Mouse (Mus musculus): ENCODE measurements at regions not wholly inside any gene's neighbourhood (a gene's known extent, or its start where the extent isn't known, plus 50 kb on each side); places are given as distances from the start of the nearest gene placed in this dataset.

DNA sequence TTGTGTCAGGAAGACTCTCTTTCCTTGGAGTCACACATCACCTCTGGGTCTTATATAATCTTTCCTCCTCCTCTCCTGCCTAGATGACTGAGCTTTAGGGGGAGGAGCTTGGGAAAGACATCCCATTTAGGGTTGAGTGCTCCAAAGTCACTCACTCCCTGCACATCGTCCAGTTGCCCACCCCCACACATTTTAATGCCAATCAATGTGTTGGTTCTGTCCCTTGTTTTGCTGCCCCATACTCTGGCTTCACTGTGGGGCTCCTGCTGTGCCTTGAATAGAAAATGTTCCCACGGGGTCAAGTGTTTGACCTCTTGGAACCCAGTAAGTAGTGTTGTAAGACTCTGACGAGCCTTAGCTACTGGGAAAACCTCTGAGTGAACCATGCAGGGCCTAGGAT, 58.8 kb upstream of the Gm21915 start:
- no peak overlapping the region for H3K9ac ChIP-seq (ENCODE audit: low read depth, low read length)
- no peaks in the 10 kb centered on the region for H3K36me3 ChIP-seq (ENCODE audit: control insufficient read depth, insufficient read depth, low read length)
- no peak overlapping the region for H3K27ac ChIP-seq (replicated peaks; ENCODE audit: low read depth, low read length)
- H3K9me3 ChIP-seq (ENCODE audit: control insufficient read depth, low read length) = no peaks in the 10 kb centered on the region
- ATAC-seq (ENCODE audit: low read depth) = no peak
- no peak overlapping the region for H3K4me3 ChIP-seq (ENCODE audit: low read depth, low read length)
- WGBS = 68% methylated on average over 3 of the region's 3 CpGs
- no peak overlapping the region for H3K4me2 ChIP-seq (ENCODE audit: low read depth, low read length)
- no peaks in the 10 kb centered on the region for H3K27me3 ChIP-seq (replicated peaks; ENCODE audit: control insufficient read depth, insufficient read depth, low read length)
- no peak for DNase-seq (ENCODE audit: low spot score)
- peaks cover 1% of the 10 kb centered on the region; the same call in 1 of the 2 replicates for H3K4me1 ChIP-seq (ENCODE audit: control insufficient read depth, insufficient read depth, low read length)

- ATAC-seq (ENCODE audit: low read depth) = no peak
Measured at GRCm38 (mm10) chr9:40608596-40608995, 61.8 kb upstream of the Gm21915 start.

GRCm38 (mm10) chr9:40607941-40608340, 62.5 kb upstream of the Gm21915 start:
- WGBS = 95% methylated on average over 18 of the region's 18 CpGs
- no peak overlapping the region for H3K4me3 ChIP-seq (ENCODE audit: low read depth, low read length)

More at GRCm38 (mm10) chr9:40608596-40608995, 61.8 kb upstream of the Gm21915 start:
- Histone ChIP-seq H3K27ac (replicated peaks; ENCODE audit: low read depth, low read length) (no peak overlapping the region), H3K36me3 (ENCODE audit: control insufficient read depth, insufficient read depth, low read length) (no peaks in the 10 kb centered on the region), H3K4me1 (ENCODE audit: control insufficient read depth, insufficient read depth, low read length) (no peaks in the 10 kb centered on the region), H3K9me3 (ENCODE audit: control insufficient read depth, low read length) (no peaks in the 10 kb centered on the region), H3K27me3 (replicated peaks; ENCODE audit: control insufficient read depth, insufficient read depth, low read length) (no peaks in the 10 kb centered on the region), H3K9ac (ENCODE audit: low read depth, low read length) (no peak overlapping the region), H3K4me3 (ENCODE audit: low read depth, low read length) (no peak overlapping the region), H3K4me2 (ENCODE audit: low read depth, low read length) (no peak overlapping the region)
- peak; percentile 14 for DNase-seq (ENCODE audit: low spot score)
- WGBS = 70% methylated on average over 14 of the region's 14 CpGs

GRCm38 (mm10) chr9:40603521-40603920, 66.9 kb upstream of the Gm21915 start:
- Histone ChIP-seq H3K4me1 (ENCODE audit: control insufficient read depth, insufficient read depth, low read length) (no peaks in the 10 kb centered on the region), H3K27ac (replicated peaks; ENCODE audit: low read depth, low read length) (no peak overlapping the region), H3K9me3 (ENCODE audit: control insufficient read depth, low read length) (no peaks in the 10 kb centered on the region), H3K36me3 (ENCODE audit: control insufficient read depth, insufficient read depth, low read length) (no peaks in the 10 kb centered on the region), H3K27me3 (replicated peaks; ENCODE audit: control insufficient read depth, insufficient read depth, low read length) (no peaks in the 10 kb centered on the region), H3K4me3 (ENCODE audit: low read depth, low read length) (no peak overlapping the region), H3K4me2 (ENCODE audit: low read depth, low read length) (no peak overlapping the region), H3K9ac (ENCODE audit: low read depth, low read length) (no peak overlapping the region)
- 79% methylated on average over 1 of the region's 1 CpGs for WGBS
- ATAC-seq (ENCODE audit: low read depth) (no peak), DNase-seq (ENCODE audit: low spot score) (no peak)

More at GRCm38 (mm10) chr9:40607941-40608340, 62.5 kb upstream of the Gm21915 start:
- Histone ChIP-seq H3K27me3 (replicated peaks; ENCODE audit: control insufficient read depth, insufficient read depth, low read length) (no peaks in the 10 kb centered on the region), H3K9ac (ENCODE audit: low read depth, low read length) (no peak overlapping the region), H3K27ac (replicated peaks; ENCODE audit: low read depth, low read length) (no peak overlapping the region), H3K4me1 (ENCODE audit: control insufficient read depth, insufficient read depth, low read length) (no peaks in the 10 kb centered on the region), H3K9me3 (ENCODE audit: control insufficient read depth, low read length) (no peaks in the 10 kb centered on the region), H3K4me2 (ENCODE audit: low read depth, low read length) (no peak overlapping the region), H3K36me3 (ENCODE audit: control insufficient read depth, insufficient read depth, low read length) (no peaks in the 10 kb centered on the region)
- no peak for DNase-seq (ENCODE audit: low spot score)
- ATAC-seq (ENCODE audit: low read depth) = no peak

- Histone ChIP-seq H3K4me3 (ENCODE audit: low read depth, low read length) (no peak overlapping the region), H3K4me1 (ENCODE audit: control insufficient read depth, insufficient read depth, low read length) (no peaks in the 10 kb centered on the region), H3K9me3 (ENCODE audit: control insufficient read depth, low read length) (no peaks in the 10 kb centered on the region), H3K4me2 (ENCODE audit: low read depth, low read length) (no peak overlapping the region), H3K27ac (replicated peaks; ENCODE audit: low read depth, low read length) (no peak overlapping the region), H3K27me3 (replicated peaks; ENCODE audit: control insufficient read depth, insufficient read depth, low read length) (no peaks in the 10 kb centered on the region), H3K36me3 (ENCODE audit: control insufficient read depth, insufficient read depth, low read length) (no peaks in the 10 kb centered on the region), H3K9ac (ENCODE audit: low read depth, low read length) (no peak overlapping the region)
- no peak for ATAC-seq (ENCODE audit: low read depth)
- no peak for DNase-seq (ENCODE audit: low spot score)
- WGBS = 68% methylated on average over 7 of the region's 7 CpGs
Measured at GRCm38 (mm10) chr9:40598431-40598831, 67.2 kb upstream of the Gramd1b start.

- H3K4me3 ChIP-seq (ENCODE audit: low read depth, low read length) = no peak overlapping the region
- H3K4me1 ChIP-seq (ENCODE audit: control insufficient read depth, insufficient read depth, low read length) = no peaks in the 10 kb centered on the region
- no peak overlapping the region for H3K9ac ChIP-seq (ENCODE audit: low read depth, low read length)
- no peaks in the 10 kb centered on the region for H3K36me3 ChIP-seq (ENCODE audit: control insufficient read depth, insufficient read depth, low read length)
- H3K4me2 ChIP-seq (ENCODE audit: low read depth, low read length) = no peak overlapping the region
- 75% methylated on average over 2 of the region's 2 CpGs for WGBS
- ATAC-seq (ENCODE audit: low read depth) = no peak
- H3K27ac ChIP-seq (replicated peaks; ENCODE audit: low read depth, low read length) = no peak overlapping the region
- no peak for DNase-seq (ENCODE audit: low spot score)
- no peaks in the 10 kb centered on the region for H3K9me3 ChIP-seq (ENCODE audit: control insufficient read depth, low read length)
- H3K27me3 ChIP-seq (replicated peaks; ENCODE audit: control insufficient read depth, insufficient read depth, low read length) = no peaks in the 10 kb centered on the region
Measured at GRCm38 (mm10) chr9:40587421-40587820, 56.2 kb upstream of the Gramd1b start.

- H3K36me3 ChIP-seq (ENCODE audit: control insufficient read depth, insufficient read depth, low read length) = no peaks in the 10 kb centered on the region
- ATAC-seq (ENCODE audit: low read depth) (no peak), DNase-seq (ENCODE audit: low spot score) (peak; percentile 12)
- no peak overlapping the region for H3K4me2 ChIP-seq (ENCODE audit: low read depth, low read length)
- 60% methylated on average over 7 of the region's 7 CpGs for WGBS
- H3K9me3 ChIP-seq (ENCODE audit: control insufficient read depth, low read length) = no peaks in the 10 kb centered on the region
- no peaks in the 10 kb centered on the region for H3K4me1 ChIP-seq (ENCODE audit: control insufficient read depth, insufficient read depth, low read length)
- H3K27ac ChIP-seq (replicated peaks; ENCODE audit: low read depth, low read length) = no peak overlapping the region
- no peak overlapping the region for H3K4me3 ChIP-seq (ENCODE audit: low read depth, low read length)
- H3K9ac ChIP-seq (ENCODE audit: low read depth, low read length) = no peak overlapping the region
- H3K27me3 ChIP-seq (replicated peaks; ENCODE audit: control insufficient read depth, insufficient read depth, low read length) = no peaks in the 10 kb centered on the region
Measured at GRCm38 (mm10) chr9:40586581-40586980, 55.4 kb upstream of the Gramd1b start.

DNA sequence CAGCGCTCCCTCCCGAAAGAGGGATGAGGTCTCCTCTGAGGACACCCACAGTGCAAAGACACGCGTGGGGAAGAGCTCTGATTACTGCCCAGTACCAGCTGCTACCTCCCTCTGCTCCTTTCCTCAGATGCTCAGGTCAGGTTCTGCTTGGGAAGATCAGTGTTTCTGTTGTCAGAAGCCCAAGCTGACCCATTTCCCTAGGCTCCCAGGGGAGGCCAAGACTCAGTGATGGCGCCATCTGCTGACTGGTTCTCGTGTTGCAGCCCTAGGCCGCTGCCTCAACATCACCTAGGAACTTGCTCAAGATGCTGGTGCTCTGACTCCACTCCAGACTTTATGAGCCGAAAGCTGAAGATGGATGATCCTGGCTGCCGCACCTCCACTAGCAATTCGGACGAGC, 52.4 kb upstream of the Gramd1b start:
- Histone ChIP-seq H3K27me3 (replicated peaks; ENCODE audit: control insufficient read depth, insufficient read depth, low read length) (no peaks in the 10 kb centered on the region), H3K4me3 (ENCODE audit: low read depth, low read length) (no peak overlapping the region), H3K9me3 (ENCODE audit: control insufficient read depth, low read length) (no peaks in the 10 kb centered on the region), H3K27ac (replicated peaks; ENCODE audit: low read depth, low read length) (no peak overlapping the region), H3K36me3 (ENCODE audit: control insufficient read depth, insufficient read depth, low read length) (no peaks in the 10 kb centered on the region), H3K4me1 (ENCODE audit: control insufficient read depth, insufficient read depth, low read length) (no peaks in the 10 kb centered on the region), H3K4me2 (ENCODE audit: low read depth, low read length) (no peak overlapping the region), H3K9ac (ENCODE audit: low read depth, low read length) (no peak overlapping the region)
- ATAC-seq (ENCODE audit: low read depth) = no peak
- DNase-seq (ENCODE audit: low spot score) = peak; percentile 22
- WGBS = 57% methylated on average over 11 of the region's 11 CpGs

GRCm38 (mm10) chr9:40581854-40582253, 50.7 kb upstream of the Gramd1b start:
- H3K36me3 ChIP-seq (ENCODE audit: control insufficient read depth, insufficient read depth, low read length) = no peaks in the 10 kb centered on the region
- no peaks in the 10 kb centered on the region for H3K4me1 ChIP-seq (ENCODE audit: control insufficient read depth, insufficient read depth, low read length)
- DNase-seq (ENCODE audit: low spot score) (no peak), ATAC-seq (ENCODE audit: low read depth) (no peak)
- no peak overlapping the region for H3K4me2 ChIP-seq (ENCODE audit: low read depth, low read length)
- no peaks in the 10 kb centered on the region for H3K9me3 ChIP-seq (ENCODE audit: control insufficient read depth, low read length)
- WGBS = 75% methylated on average over 2 of the region's 2 CpGs
- H3K9ac ChIP-seq (ENCODE audit: low read depth, low read length) = no peak overlapping the region
- H3K4me3 ChIP-seq (ENCODE audit: low read depth, low read length) = no peak overlapping the region
- H3K27me3 ChIP-seq (replicated peaks; ENCODE audit: control insufficient read depth, insufficient read depth, low read length) = no peaks in the 10 kb centered on the region
- H3K27ac ChIP-seq (replicated peaks; ENCODE audit: low read depth, low read length) = no peak overlapping the region
